Mouse (Mus musculus) ES-E14 (cell line): ENCODE results near the gene C2cd4b.

ENCODE experiments used
- HCFC1 ChIP-seq: IDR thresholded peaks from 2 replicates; pipeline ENCODE4 v1.6.1; 2012; ENCODE audit warnings: low read length, inconsistent platforms, borderline replicate concordance; ENCODE audit not compliant: insufficient read depth
- MAFK ChIP-seq: IDR thresholded peaks from 2 replicates; pipeline ENCODE4 v1.6.1; 2014; ENCODE audit warnings: mild to moderate bottlenecking, low read depth, low read length, inconsistent platforms; ENCODE audit not compliant: insufficient read depth
- ZC3H11A ChIP-seq: IDR thresholded peaks from 2 replicates; pipeline ENCODE4 v1.6.1; 2012; ENCODE audit warnings: low read depth, mild to moderate bottlenecking, inconsistent platforms, low read length, borderline replicate concordance
- ZNF384 ChIP-seq: IDR thresholded peaks from 2 replicates; pipeline ENCODE4 v1.6.1; 2012; ENCODE audit warnings: low read depth, low read length, inconsistent platforms

DNA sequence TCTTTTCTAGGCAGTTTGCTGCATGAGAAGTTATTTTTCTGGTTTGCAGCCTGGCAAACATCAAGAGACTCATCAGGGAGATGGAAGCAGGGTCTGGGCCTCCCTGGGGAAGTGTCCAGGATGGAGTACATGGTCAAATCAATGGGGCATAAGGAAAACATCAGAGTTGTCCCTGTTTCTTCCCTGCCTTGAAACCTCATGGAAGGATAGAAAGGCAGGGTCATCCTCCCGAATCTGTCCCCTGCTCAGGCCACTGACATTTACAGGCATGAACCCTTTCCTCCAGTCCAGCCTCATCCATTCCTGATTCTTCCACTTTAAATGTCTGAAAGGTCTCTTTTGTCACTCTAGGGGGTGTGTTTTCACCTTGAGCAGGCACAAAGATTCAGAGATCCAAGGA is 10.2 kb downstream of the C2cd4b start:
- TF ChIP-seq HCFC1 (no peak), ZNF384 (no peak), MAFK (no peak), ZC3H11A (no peak)
